Mouse (Mus musculus): ENCODE results near the gene Gnat2. TPM values are rescaled to one million over a fixed set of nuclear protein-coding genes. Genes with fewer than 3 reads are reported as not detected.
A peak's percentile ranks its signal among the peaks of the same experiment; 100 is the strongest.

Gene Gnat2
- total and polyA plus RNA-seq, 2 experiments from 2014 or later, result 0.25 TPM; not detected in 1

DNA sequence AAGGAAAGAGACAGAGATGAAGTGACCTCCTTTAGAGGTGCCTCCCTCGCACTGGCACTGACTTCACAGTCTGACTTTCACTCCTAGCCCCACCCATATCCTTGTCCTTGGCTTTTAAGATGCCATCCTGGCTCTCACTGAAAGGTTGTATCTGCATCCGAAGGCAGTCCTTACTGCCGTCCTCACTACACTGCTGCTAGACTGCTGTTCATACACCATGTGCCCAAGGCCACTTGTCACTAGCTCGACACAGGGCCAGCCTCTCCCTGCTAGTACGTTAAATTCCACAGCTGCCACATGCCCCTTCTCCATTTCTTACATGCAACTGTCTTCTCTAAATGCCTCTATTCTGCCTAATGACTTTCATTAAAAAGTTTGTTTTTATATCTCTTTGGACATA is 18.7 kb downstream of the Gnat2 start:
- 79% methylated on average over 5 of the region's 5 CpGs for WGBS
- H3K27me3 ChIP-seq (ENCODE audit: insufficient read depth, low read length), result no peaks in the 10 kb centered on the region
- ATAC-seq (0 out of 2 replicates have a peak, but pooled peaks have one; percentile 35), DNase-seq (ENCODE audit: low spot score) (no peak)
- H3K4me3 ChIP-seq (ENCODE audit: low read length), result no peak overlapping the region
- H3K36me3 ChIP-seq (ENCODE audit: insufficient read depth, low read length), result peaks cover 15% of the 10 kb centered on the region; the same call in 1 of the 2 replicates
- no peaks in the 10 kb centered on the region for H3K9me3 ChIP-seq (ENCODE audit: low read length)
- H3K27ac ChIP-seq, result no peak overlapping the region
- no peak overlapping the region for H3K9ac ChIP-seq (replicated peaks; ENCODE audit: low read length)
- H3K4me1 ChIP-seq (ENCODE audit: insufficient read depth, low read length), result no peaks in the 10 kb centered on the region
- no peak for TF ChIP-seq CTCF (IDR thresholded peaks at IDR 0.05; ENCODE audit: low read depth)
- no peak overlapping the region for H3K4me2 ChIP-seq (ENCODE audit: low read depth, low read length)

DNA sequence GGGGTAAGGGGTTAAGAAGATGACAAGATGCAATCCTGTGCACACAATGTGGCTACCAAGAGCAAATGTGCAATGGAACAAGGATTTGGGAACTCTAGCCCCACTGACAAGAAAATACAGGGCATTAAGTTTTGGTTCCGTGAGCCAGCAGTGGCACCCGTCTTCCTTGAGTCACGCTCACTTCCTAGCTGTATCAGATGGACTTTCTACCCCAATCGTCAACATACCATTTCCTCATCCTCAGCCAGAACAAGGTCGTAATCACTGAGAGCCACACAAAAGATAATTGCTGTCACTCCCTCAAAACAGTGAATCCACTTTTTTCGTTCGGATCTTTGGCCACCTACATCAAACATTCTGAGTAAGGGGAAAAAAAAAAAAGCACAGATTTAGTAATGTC is 19.7 kb downstream of the Gnat2 start:
- Histone ChIP-seq H3K4me2 (ENCODE audit: low read depth, low read length) (no peak overlapping the region), H3K9ac (replicated peaks; ENCODE audit: low read length) (no peak overlapping the region), H3K4me1 (ENCODE audit: insufficient read depth, low read length) (no peaks in the 10 kb centered on the region), H3K27ac (no peak overlapping the region), H3K27me3 (ENCODE audit: insufficient read depth, low read length) (no peaks in the 10 kb centered on the region), H3K36me3 (ENCODE audit: insufficient read depth, low read length) (peaks cover 18% of the 10 kb centered on the region; the same call in 1 of the 2 replicates), H3K9me3 (ENCODE audit: low read length) (no peaks in the 10 kb centered on the region), H3K4me3 (ENCODE audit: low read length) (no peak overlapping the region)
- 89% methylated on average over 7 of the region's 7 CpGs for WGBS
- no peak for TF ChIP-seq CTCF (IDR thresholded peaks at IDR 0.05; ENCODE audit: low read depth)
- no peak for DNase-seq (ENCODE audit: low spot score)
- no peak for ATAC-seq

DNA sequence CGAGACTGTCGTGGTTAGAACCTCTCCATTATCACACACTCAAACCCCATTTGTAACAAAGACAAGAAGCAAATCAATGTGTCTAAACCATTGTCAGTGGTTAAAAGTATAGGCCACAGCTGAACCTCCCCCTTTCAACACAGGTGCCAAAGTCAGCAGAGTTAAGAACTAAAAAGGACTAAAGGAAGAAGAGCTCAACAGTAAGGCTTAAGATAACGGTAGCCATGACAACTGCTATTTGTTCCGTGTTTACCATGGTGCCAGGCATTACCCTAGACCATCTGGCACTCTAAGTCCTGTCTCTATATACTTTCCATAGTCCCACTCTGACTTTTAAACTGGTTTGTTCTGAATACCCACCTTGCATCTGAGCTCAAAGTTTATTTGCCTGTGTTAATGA is 20.1 kb downstream of the Gnat2 start:
- no peak for TF ChIP-seq CTCF (IDR thresholded peaks at IDR 0.05; ENCODE audit: low read depth)
- no peak overlapping the region for H3K4me3 ChIP-seq (ENCODE audit: low read length)
- no peak overlapping the region for H3K4me2 ChIP-seq (ENCODE audit: low read depth, low read length)
- 73% methylated on average over 4 of the region's 4 CpGs for WGBS
- no peaks in the 10 kb centered on the region for H3K9me3 ChIP-seq (ENCODE audit: low read length)
- peaks cover 22% of the 10 kb centered on the region; the same call in 1 of the 2 replicates for H3K36me3 ChIP-seq (ENCODE audit: insufficient read depth, low read length)
- DNase-seq (ENCODE audit: low spot score) (no peak), ATAC-seq (no peak)
- no peaks in the 10 kb centered on the region for H3K27me3 ChIP-seq (ENCODE audit: insufficient read depth, low read length)
- no peak overlapping the region for H3K9ac ChIP-seq (replicated peaks; ENCODE audit: low read length)
- no peak overlapping the region for H3K27ac ChIP-seq
- H3K4me1 ChIP-seq (ENCODE audit: insufficient read depth, low read length), result no peaks in the 10 kb centered on the region

DNA sequence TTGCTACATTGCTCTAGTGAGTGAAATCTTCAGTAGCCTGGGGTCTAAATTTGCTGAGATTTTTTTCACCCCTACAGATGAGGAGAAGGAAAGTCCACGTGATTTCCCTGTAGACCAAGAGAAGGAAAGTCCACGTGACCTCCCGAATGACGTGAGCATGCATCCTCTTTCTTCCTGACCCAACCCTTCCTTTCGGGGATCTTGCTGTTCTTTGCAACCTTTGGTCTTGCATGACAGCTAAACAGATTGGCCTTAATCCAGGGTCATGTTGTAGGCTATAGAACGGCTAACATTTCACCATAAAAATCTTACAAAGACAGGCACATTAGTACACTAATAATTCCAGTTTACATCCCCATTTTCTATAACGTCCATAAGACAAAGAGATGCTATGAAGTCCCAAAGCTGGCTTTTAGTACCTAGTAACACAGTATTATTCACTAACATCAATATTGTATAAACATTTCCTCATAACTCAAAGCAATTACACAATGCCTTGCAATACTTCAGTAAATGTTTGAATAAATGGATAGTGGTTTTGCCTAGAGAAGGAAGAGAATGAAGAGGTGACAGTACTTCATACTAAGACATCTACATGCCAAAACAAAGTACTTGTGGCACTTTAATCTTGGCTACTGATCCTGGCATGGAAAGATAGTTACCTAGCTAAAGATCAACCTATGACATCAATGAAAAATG is 21.2 kb downstream of the Gnat2 start:
- no peak for TF ChIP-seq CTCF (IDR thresholded peaks at IDR 0.05; ENCODE audit: low read depth)
- ATAC-seq (no peak), DNase-seq (ENCODE audit: low spot score) (no peak)
- Histone ChIP-seq H3K9ac (replicated peaks; ENCODE audit: low read length) (no peak overlapping the region), H3K27me3 (ENCODE audit: insufficient read depth, low read length) (no peaks in the 10 kb centered on the region), H3K4me1 (ENCODE audit: insufficient read depth, low read length) (no peaks in the 10 kb centered on the region), H3K27ac (no peak overlapping the region), H3K36me3 (ENCODE audit: insufficient read depth, low read length) (peaks cover 33% of the 10 kb centered on the region; the same call in 1 of the 2 replicates), H3K4me3 (ENCODE audit: low read length) (no peak overlapping the region), H3K9me3 (ENCODE audit: low read length) (no peaks in the 10 kb centered on the region), H3K4me2 (ENCODE audit: low read depth, low read length) (no peak overlapping the region)
- WGBS, result 90% methylated on average over 7 of the region's 7 CpGs

DNA sequence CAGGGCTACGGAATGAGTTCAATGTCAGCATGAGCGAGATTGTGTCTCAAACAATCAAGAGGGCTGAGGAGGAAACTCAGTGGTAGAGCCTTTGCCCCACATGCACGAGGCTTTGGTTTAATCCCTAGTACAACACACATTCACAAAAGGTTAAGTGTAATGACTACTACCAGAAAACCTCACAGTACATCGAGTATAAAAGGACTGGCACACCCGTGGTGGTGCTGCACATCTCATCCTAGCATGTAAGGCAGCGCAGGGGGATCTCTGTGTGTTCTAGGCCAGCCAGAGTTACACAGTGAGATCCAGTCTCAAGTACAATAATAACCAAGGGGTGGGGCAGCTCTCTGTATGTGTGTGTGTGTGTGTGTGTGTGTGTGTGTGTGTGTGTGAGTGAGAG is 24.9 kb downstream of the Gnat2 start:
- no peak for TF ChIP-seq CTCF (IDR thresholded peaks at IDR 0.05; ENCODE audit: low read depth)
- Histone ChIP-seq H3K4me1 (ENCODE audit: insufficient read depth, low read length) (no peaks in the 10 kb centered on the region), H3K9ac (replicated peaks; ENCODE audit: low read length) (no peak overlapping the region), H3K4me2 (ENCODE audit: low read depth, low read length) (no peak overlapping the region), H3K36me3 (ENCODE audit: insufficient read depth, low read length) (peaks cover 25% of the 10 kb centered on the region; the same call in 1 of the 2 replicates), H3K4me3 (ENCODE audit: low read length) (no peak overlapping the region), H3K27me3 (ENCODE audit: insufficient read depth, low read length) (no peaks in the 10 kb centered on the region), H3K9me3 (ENCODE audit: low read length) (no peaks in the 10 kb centered on the region), H3K27ac (no peak overlapping the region)
- DNase-seq (ENCODE audit: low spot score), result no peak
- WGBS, result 95% methylated on average over 6 of the region's 6 CpGs
- no peak for ATAC-seq

DNA sequence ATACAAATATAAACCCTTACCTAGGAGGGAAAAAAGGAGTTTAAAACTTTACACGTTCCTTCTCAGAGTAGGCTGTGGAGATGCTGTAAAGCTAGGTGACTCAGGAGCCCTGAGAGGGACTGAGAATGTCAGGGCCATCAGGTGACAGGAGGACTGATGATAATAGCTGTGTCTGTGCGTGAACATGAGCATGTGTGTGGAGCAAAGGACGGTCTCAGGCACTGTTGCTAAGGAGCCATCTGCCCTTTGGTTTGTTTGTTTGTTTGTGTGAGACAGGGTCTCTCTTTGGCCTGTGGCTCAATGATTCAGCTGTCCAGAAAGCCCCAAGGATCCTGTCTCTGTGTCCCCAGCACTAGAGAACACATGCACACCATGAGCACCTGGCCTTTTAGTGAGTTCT is 28.5 kb downstream of the Gnat2 start:
- no peaks in the 10 kb centered on the region for H3K9me3 ChIP-seq (ENCODE audit: low read length)
- no peaks in the 10 kb centered on the region for H3K4me1 ChIP-seq (ENCODE audit: insufficient read depth, low read length)
- no peak for TF ChIP-seq CTCF (IDR thresholded peaks at IDR 0.05; ENCODE audit: low read depth)
- H3K4me2 ChIP-seq (ENCODE audit: low read depth, low read length), result no peak overlapping the region
- H3K36me3 ChIP-seq (ENCODE audit: insufficient read depth, low read length), result peaks cover 24% of the 10 kb centered on the region; the same call in 1 of the 2 replicates
- no peak overlapping the region for H3K4me3 ChIP-seq (ENCODE audit: low read length)
- H3K9ac ChIP-seq (replicated peaks; ENCODE audit: low read length), result no peak overlapping the region
- H3K27me3 ChIP-seq (ENCODE audit: insufficient read depth, low read length), result no peaks in the 10 kb centered on the region
- WGBS, result 65% methylated on average over 3 of the region's 3 CpGs
- no peak for ATAC-seq
- H3K27ac ChIP-seq, result no peak overlapping the region
- DNase-seq (ENCODE audit: low spot score), result no peak

DNA sequence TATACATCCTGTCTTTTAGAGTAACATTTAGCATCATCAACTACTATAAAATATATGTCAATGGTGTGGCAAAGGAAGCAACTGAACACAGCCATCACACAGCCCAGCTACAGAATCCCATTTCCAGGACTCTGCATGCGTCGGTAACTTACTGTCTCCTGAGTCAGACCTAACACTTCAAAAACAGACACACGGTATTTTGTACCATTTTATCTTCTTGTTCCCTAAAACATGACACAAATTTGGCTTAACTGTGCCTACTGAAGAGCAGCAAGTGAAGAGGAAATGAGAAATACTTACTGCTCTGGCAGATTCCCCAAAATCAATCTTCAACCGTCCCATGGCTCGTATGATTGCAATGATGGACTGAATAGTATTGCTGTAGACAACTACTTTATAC is 30.7 kb downstream of the Gnat2 start:
- Histone ChIP-seq H3K4me1 (ENCODE audit: insufficient read depth, low read length) (no peaks in the 10 kb centered on the region), H3K27ac (no peak overlapping the region), H3K9me3 (ENCODE audit: low read length) (no peaks in the 10 kb centered on the region), H3K9ac (replicated peaks; ENCODE audit: low read length) (no peak overlapping the region), H3K36me3 (ENCODE audit: insufficient read depth, low read length) (peaks cover 11% of the 10 kb centered on the region; the same call in 1 of the 2 replicates), H3K4me3 (ENCODE audit: low read length) (no peak overlapping the region), H3K4me2 (ENCODE audit: low read depth, low read length) (no peak overlapping the region), H3K27me3 (ENCODE audit: insufficient read depth, low read length) (no peaks in the 10 kb centered on the region)
- ATAC-seq, result no peak
- 88% methylated on average over 5 of the region's 5 CpGs for WGBS
- DNase-seq (ENCODE audit: low spot score), result no peak
- no peak for TF ChIP-seq CTCF (IDR thresholded peaks at IDR 0.05; ENCODE audit: low read depth)
